In genomic region chr11:117780199-117780515, GRCm38 (mm10) we compare ENCODE assay signal across 8 mouse cellular contexts. TPM values are rescaled to one million over a fixed set of nuclear protein-coding genes. Genes with fewer than 3 reads are reported as not detected.
DNase-seq lines count a peak whose midpoint lies in the region; ATAC-seq and TF ChIP-seq lines count a peak whose summit lies in the region.

No protein-coding gene starts in this region.

- TF ChIP-seq POLR2A in bone marrow macrophage, adult 2 months (IDR thresholded peaks at IDR 0.05; ENCODE audit: borderline replicate concordance, low read depth, low read length): no peak

- WGBS in kidney, embryonic 14.5 days: under 1% methylated on average over 17 of the region's 17 CpGs
- 5% methylated on average over 17 of the region's 17 CpGs for WGBS in hindbrain, embryonic 15.5 days
- 4% methylated on average over 17 of the region's 17 CpGs for WGBS in midbrain, embryonic 14.5 days

- no peak for TF ChIP-seq CTCF in bone marrow macrophage, adult 2 months (IDR thresholded peaks at IDR 0.05; ENCODE audit: low read depth, low read length)

- H3K9ac ChIP-seq in kidney, embryonic 14.5 days (ENCODE audit: low read depth, low read length): peak overlapping the region; percentile 75
- H3K9ac ChIP-seq in hindbrain, embryonic 15.5 days: peak overlapping the region; percentile 23; the same call in 1 of the 2 replicates
- H3K9ac ChIP-seq in midbrain, embryonic 14.5 days (replicated peaks; ENCODE audit: low read length): peak overlapping the region; percentile 43

- H3K4me1 ChIP-seq in kidney, embryonic 14.5 days (ENCODE audit: control insufficient read depth, insufficient read depth, low read length): peaks cover 39% of the 10 kb centered on the region
- H3K4me1 ChIP-seq in bone marrow macrophage, adult 2 months (ENCODE audit: control insufficient read depth, insufficient read depth, low read length): peaks cover 30% of the 10 kb centered on the region
- H3K4me1 ChIP-seq in hindbrain, embryonic 15.5 days (replicated peaks): peaks cover 46% of the 10 kb centered on the region
- H3K4me1 ChIP-seq in midbrain, embryonic 14.5 days (ENCODE audit: control insufficient read depth, insufficient read depth, low read length): peaks cover 20% of the 10 kb centered on the region

- peak overlapping the region; percentile 59 for H3K4me3 ChIP-seq in kidney, embryonic 14.5 days (ENCODE audit: low read length)
- peak overlapping the region; percentile 75 for H3K4me3 ChIP-seq in bone marrow macrophage, adult 2 months (ENCODE audit: insufficient read depth, low read length)
- peak overlapping the region; percentile 30 for H3K4me3 ChIP-seq in hindbrain, embryonic 15.5 days
- peak overlapping the region; percentile 21 for H3K4me3 ChIP-seq in midbrain, embryonic 14.5 days (replicated peaks; ENCODE audit: low read depth, low read length)

- H3K9me3 ChIP-seq in kidney, embryonic 14.5 days (ENCODE audit: control insufficient read depth, low read length): no peaks in the 10 kb centered on the region
- H3K9me3 ChIP-seq in hindbrain, embryonic 15.5 days: no peaks in the 10 kb centered on the region
- no peaks in the 10 kb centered on the region for H3K9me3 ChIP-seq in midbrain, embryonic 14.5 days (ENCODE audit: control insufficient read depth, low read length)

- peak overlapping the region; percentile 98 for H3K4me2 ChIP-seq in kidney, embryonic 14.5 days (replicated peaks; ENCODE audit: low read depth, low read length)
- H3K4me2 ChIP-seq in hindbrain, embryonic 15.5 days: peak overlapping the region; percentile 53
- H3K4me2 ChIP-seq in midbrain, embryonic 14.5 days (ENCODE audit: low read length): peak overlapping the region; percentile 51

- peak overlapping the region; percentile 94 for H3K27ac ChIP-seq in kidney, embryonic 14.5 days (ENCODE audit: low read depth, low read length)
- peak overlapping the region; percentile 92 for H3K27ac ChIP-seq in bone marrow macrophage, adult 2 months (ENCODE audit: insufficient read depth, low read depth, low read length)
- H3K27ac ChIP-seq in hindbrain, embryonic 15.5 days (replicated peaks): peak overlapping the region; percentile 80
- H3K27ac ChIP-seq in midbrain, embryonic 14.5 days (replicated peaks; ENCODE audit: low read depth, low read length): peak overlapping the region; percentile 57

- no peak; the same call in 1 of the 2 replicates for ATAC-seq in kidney, embryonic 14.5 days (ENCODE audit: low FRiP score, low TSS enrichment)
- ATAC-seq in hindbrain, embryonic 15.5 days (ENCODE audit: low FRiP score, low read depth): no peak
- no peak for ATAC-seq in midbrain, embryonic 14.5 days (ENCODE audit: low FRiP score, low TSS enrichment)

- H3K27me3 ChIP-seq in kidney, embryonic 14.5 days (ENCODE audit: control insufficient read depth, insufficient read depth, low read length): no peaks in the 10 kb centered on the region
- peaks cover 30% of the 10 kb centered on the region for H3K27me3 ChIP-seq in hindbrain, embryonic 15.5 days
- H3K27me3 ChIP-seq in midbrain, embryonic 14.5 days (ENCODE audit: control insufficient read depth, insufficient read depth, low read length): peaks cover 28% of the 10 kb centered on the region

- DNase-seq in kidney, postnatal 4 days: no peak
- DNase-seq in midbrain, embryonic 14.5 days: no peak
- DNase-seq in embryo, embryonic 10.5 days (ENCODE audit: low spot score): no peak
- no peak for DNase-seq in cerebellum, postnatal 4 days (ENCODE audit: low spot score in 2 of 2)
- no peak for DNase-seq in adrenal gland, postnatal 14 days

- peaks cover 10% of the 10 kb centered on the region; the same call in 1 of the 2 replicates for H3K36me3 ChIP-seq in kidney, embryonic 14.5 days (ENCODE audit: control insufficient read depth, insufficient read depth, low read length)
- no peaks in the 10 kb centered on the region for H3K36me3 ChIP-seq in hindbrain, embryonic 15.5 days
- no peaks in the 10 kb centered on the region for H3K36me3 ChIP-seq in midbrain, embryonic 14.5 days (ENCODE audit: control insufficient read depth, insufficient read depth, low read length)

RNA-seq across cellular contexts. Expression of gene Tmc8, which starts 1.7 kb away (rescaled TPM):
- polyA plus RNA-seq in kidney, embryonic 14.5 days (2014; fragmentation: Nextera tagmentation; extraction: Ambion mirVana): 1.3 and 3.4 TPM in 2 replicates
- polyA plus RNA-seq in bone marrow macrophage, adult 2 months (2012; ENCODE audit: insufficient read depth, insufficient read length, missing spikeins): 2.1 and 2.7 TPM in 2 replicates
- polyA plus RNA-seq in hindbrain, embryonic 15.5 days (2015; fragmentation: Nextera tagmentation; extraction: Ambion mirVana): 0.77 and 0.83 TPM in 2 replicates
- polyA plus RNA-seq in midbrain, embryonic 14.5 days (2014; fragmentation: Nextera tagmentation; extraction: Ambion mirVana): 0.32 and 0.66 TPM in 2 replicates
- 5.3 and 8.3 TPM in 2 replicates for total RNA-seq in adrenal gland, postnatal 14 days (2021)

RNA-seq across cellular contexts. Expression of gene Tmc6, which starts 1.8 kb away (rescaled TPM):
- polyA plus RNA-seq in kidney, embryonic 14.5 days (2014; fragmentation: Nextera tagmentation; extraction: Ambion mirVana): 22.6 and 27.2 TPM in 2 replicates
- 16.7 and 36.7 TPM in 2 replicates for polyA plus RNA-seq in bone marrow macrophage, adult 2 months (2012; ENCODE audit: insufficient read depth, insufficient read length, missing spikeins)
- 6.0 TPM in 2 replicates for polyA plus RNA-seq in hindbrain, embryonic 15.5 days (2015; fragmentation: Nextera tagmentation; extraction: Ambion mirVana)
- 2.4 and 3.6 TPM in 2 replicates for polyA plus RNA-seq in midbrain, embryonic 14.5 days (2014; fragmentation: Nextera tagmentation; extraction: Ambion mirVana)
- 35.1 and 35.7 TPM in 2 replicates for total RNA-seq in adrenal gland, postnatal 14 days (2021)

RNA-seq across cellular contexts. Expression of gene 6030468B19Rik, which starts 17.3 kb away (rescaled TPM):
- not detected in 2 replicates for polyA plus RNA-seq in kidney, embryonic 14.5 days (2014; fragmentation: Nextera tagmentation; extraction: Ambion mirVana)
- not detected in 2 replicates for polyA plus RNA-seq in bone marrow macrophage, adult 2 months (2012; ENCODE audit: insufficient read depth, insufficient read length, missing spikeins)
- polyA plus RNA-seq in hindbrain, embryonic 15.5 days (2015; fragmentation: Nextera tagmentation; extraction: Ambion mirVana): not detected in 2 replicates
- not detected in 2 replicates for polyA plus RNA-seq in midbrain, embryonic 14.5 days (2014; fragmentation: Nextera tagmentation; extraction: Ambion mirVana)
- 0.44 TPM in 1 of 2 replicates, not detected in the other for total RNA-seq in adrenal gland, postnatal 14 days (2021)

RNA-seq across cellular contexts. Expression of gene Gm20708, which starts 29.3 kb away (rescaled TPM):
- polyA plus RNA-seq in kidney, embryonic 14.5 days (2014; fragmentation: Nextera tagmentation; extraction: Ambion mirVana): 0.58 and 0.59 TPM in 2 replicates
- polyA plus RNA-seq in bone marrow macrophage, adult 2 months (2012; ENCODE audit: insufficient read depth, insufficient read length, missing spikeins): 4.0 and 5.0 TPM in 2 replicates
- polyA plus RNA-seq in hindbrain, embryonic 15.5 days (2015; fragmentation: Nextera tagmentation; extraction: Ambion mirVana): 0.93 and 1.6 TPM in 2 replicates
- 0.47 and 1.4 TPM in 2 replicates for polyA plus RNA-seq in midbrain, embryonic 14.5 days (2014; fragmentation: Nextera tagmentation; extraction: Ambion mirVana)
- total RNA-seq in adrenal gland, postnatal 14 days (2021): 0.83 and 0.93 TPM in 2 replicates

RNA-seq across cellular contexts. Expression of gene Syngr2, which starts 29.3 kb away (rescaled TPM):
- polyA plus RNA-seq in kidney, embryonic 14.5 days (2014; fragmentation: Nextera tagmentation; extraction: Ambion mirVana): 75.1 and 85.7 TPM in 2 replicates
- polyA plus RNA-seq in bone marrow macrophage, adult 2 months (2012; ENCODE audit: insufficient read depth, insufficient read length, missing spikeins): 183 and 189 TPM in 2 replicates
- 17.2 and 19.3 TPM in 2 replicates for polyA plus RNA-seq in hindbrain, embryonic 15.5 days (2015; fragmentation: Nextera tagmentation; extraction: Ambion mirVana)
- 8.2 and 18.9 TPM in 2 replicates for polyA plus RNA-seq in midbrain, embryonic 14.5 days (2014; fragmentation: Nextera tagmentation; extraction: Ambion mirVana)
- total RNA-seq in adrenal gland, postnatal 14 days (2021): 62.6 and 73.8 TPM in 2 replicates

Comparison
In these comparisons a context has a peak if more than half of its experiments do, and no peak if none do; other contexts are left out.
1. H3K4me3 ChIP-seq: peak in every context shown above with its lines; median percentile 75 in bone marrow macrophage, adult 2 months; 59 in kidney, embryonic 14.5 days; 30 in hindbrain, embryonic 15.5 days; 21 in midbrain, embryonic 14.5 days.
2. H3K9ac ChIP-seq: peak in every context shown above with its lines; median percentile 75 in kidney, embryonic 14.5 days; 43 in midbrain, embryonic 14.5 days; 23 in hindbrain, embryonic 15.5 days.